Mouse (Mus musculus) spleen, embryonic (tissue): Measurements from ENCODE around the gene Ckap4.

Experiments used
- CTCF ChIA-PET: fragments of 350-600 bp; sonication (Branson Sonifier 250); formaldehyde crosslinking; loops from one replicate; lab custom pipeline; 2022; lab: Charles Lee

The Ckap4 gene

GRCm38 (mm10) chr10:84549920-84550293, 16.0 kb upstream of the Ckap4 start:
- CTCF ChIA-PET, result no interaction called here

- CTCF ChIA-PET, result interaction anchor here (0.8 kb wide), 1 partner anchor 20 kb away, joined by 3 read pairs; no protein-coding TSS in a partner anchor
Observed at GRCm38 (mm10) chr10:84549146-84549919, 15.5 kb upstream of the Ckap4 start.

GRCm38 (mm10) chr10:84544841-84545610, 11.2 kb upstream of the Ckap4 start:
- CTCF ChIA-PET, result no interaction called here

- CTCF ChIA-PET, result no interaction called here
Observed at GRCm38 (mm10) chr10:84542802-84543658, 9.2 kb upstream of the Ckap4 start.

- CTCF ChIA-PET, result interaction anchor here (0.6 to 0.9 kb wide), 2 partner anchors 24 to 25 kb away, joined by 3 read pairs; no protein-coding TSS in a partner anchor
Observed at GRCm38 (mm10) chr10:84539651-84540050, 5.8 kb upstream of the Ckap4 start.

GRCm38 (mm10) chr10:84535859-84536258, 2.0 kb upstream of the Ckap4 start:
- CTCF ChIA-PET, result interaction anchor here (0.6 to 1.1 kb wide), 2 partner anchors 22 to 508 kb away, joined by 3 to 4 read pairs; no protein-coding TSS in a partner anchor

GRCm38 (mm10) chr10:84535458-84535857, 1.6 kb upstream of the Ckap4 start:
- CTCF ChIA-PET, result interaction anchor here (0.6 kb wide), 1 partner anchor 507 kb away, joined by 4 read pairs; no protein-coding TSS in a partner anchor

GRCm38 (mm10) chr10:84532911-84533882, 665 bp downstream of the Ckap4 start:
- CTCF ChIA-PET, result no interaction called here

GRCm38 (mm10) chr10:84532191-84532889, 1.5 kb downstream of the Ckap4 start:
- CTCF ChIA-PET, result no interaction called here

GRCm38 (mm10) chr10:84531576-84531975, 2.3 kb downstream of the Ckap4 start:
- CTCF ChIA-PET, result interaction anchor here (0.6 kb wide), 1 partner anchor 9 kb away, joined by 4 read pairs; no protein-coding TSS in a partner anchor

- CTCF ChIA-PET, result no interaction called here
Observed at GRCm38 (mm10) chr10:84530388-84530787, 3.5 kb downstream of the Ckap4 start.

GRCm38 (mm10) chr10:84527631-84528030, 6.2 kb downstream of the Ckap4 start:
- CTCF ChIA-PET, result no interaction called here

- CTCF ChIA-PET, result no interaction called here
Observed at GRCm38 (mm10) chr10:84527070-84527469, 6.8 kb downstream of the Ckap4 start.

- CTCF ChIA-PET, result no interaction called here
Observed at GRCm38 (mm10) chr10:84526488-84526887, 7.4 kb downstream of the Ckap4 start.

GRCm38 (mm10) chr10:84523682-84524081, 10.2 kb downstream of the Ckap4 start:
- CTCF ChIA-PET, result no interaction called here

- CTCF ChIA-PET, result interaction anchor here (0.6 to 0.8 kb wide), 2 partner anchors 42 to 260 kb away, joined by 3 to 11 read pairs; no protein-coding TSS in a partner anchor
Observed at GRCm38 (mm10) chr10:84516414-84516927, 17.4 kb downstream of the Ckap4 start.

GRCm38 (mm10) chr10:84515980-84516379, 17.9 kb downstream of the Ckap4 start:
- CTCF ChIA-PET, result interaction anchor here (0.6 to 1.4 kb wide), 4 partner anchors 24 to 260 kb away, joined by 3 to 11 read pairs (median 4); no protein-coding TSS in a partner anchor

GRCm38 (mm10) chr10:84515512-84515950, 18.3 kb downstream of the Ckap4 start:
- CTCF ChIA-PET, result interaction anchor here (0.7 to 1.4 kb wide), 4 partner anchors 24 to 261 kb away, joined by 3 to 11 read pairs (median 5); no protein-coding TSS in a partner anchor
